Mouse (Mus musculus): ENCODE measurements around the gene Terb2. TPM values are rescaled to one million over a fixed set of nuclear protein-coding genes. Genes with fewer than 3 reads are reported as not detected.
A peak's percentile ranks its signal among the peaks of the same experiment; 100 is the strongest.

Terb2 gene
- polyA plus RNA-seq, 1 experiment from 2014 or later = 0.09 TPM

DNA sequence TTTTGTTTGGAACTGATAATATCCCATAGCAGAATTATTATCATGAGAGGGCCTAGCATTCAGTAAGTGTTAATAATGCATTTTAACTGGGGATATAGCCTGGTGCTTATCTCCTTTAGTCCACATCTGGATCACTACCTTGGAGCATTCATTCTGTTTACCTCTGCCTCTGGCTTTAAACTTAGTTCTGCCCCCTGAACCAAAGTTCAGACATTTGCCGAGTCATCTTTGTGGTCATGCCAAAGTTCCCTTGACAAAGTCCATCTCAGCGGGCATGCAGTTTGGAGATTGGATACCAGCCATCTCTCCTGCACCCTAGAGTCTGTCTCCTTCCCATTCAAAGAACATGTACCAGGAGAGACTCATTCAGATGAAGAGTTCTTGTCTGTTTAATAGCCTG is 49.4 kb downstream of the Terb2 start:
- peak overlapping the region; percentile 56; the same call in 1 of the 2 replicates for H3K4me3 ChIP-seq
- H3K36me3 ChIP-seq = no peaks in the 10 kb centered on the region
- H3K27me3 ChIP-seq = no peaks in the 10 kb centered on the region
- H3K4me2 ChIP-seq = peak overlapping the region; percentile 79
- no peaks in the 10 kb centered on the region for H3K9me3 ChIP-seq
- peaks cover 14% of the 10 kb centered on the region for H3K4me1 ChIP-seq (replicated peaks)
- no peak for ATAC-seq (ENCODE audit: low FRiP score, low read depth)
- H3K9ac ChIP-seq = no peak overlapping the region
- H3K27ac ChIP-seq (replicated peaks) = no peak overlapping the region
- WGBS = 87% methylated on average over 2 of the region's 2 CpGs

DNA sequence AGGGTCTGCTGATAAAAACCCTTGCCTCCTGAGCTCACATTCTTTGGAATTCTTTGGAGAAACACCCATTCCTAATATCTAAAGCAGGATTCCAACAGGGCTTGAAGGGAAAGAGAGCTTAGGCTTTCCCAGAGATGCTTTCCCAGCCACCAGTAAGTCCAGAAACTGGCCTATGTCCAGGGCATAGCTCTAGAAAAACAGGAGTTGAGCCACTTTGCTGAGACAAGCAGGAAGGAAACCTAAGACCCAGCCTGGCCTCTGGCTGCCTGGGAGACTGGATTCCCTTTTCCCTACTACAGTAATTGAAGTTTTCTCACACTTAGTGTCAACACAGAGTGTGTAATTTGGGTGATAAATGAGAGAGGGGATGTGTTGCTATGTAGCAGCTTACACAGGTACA is 50.2 kb downstream of the Terb2 start:
- Histone ChIP-seq H3K4me3 (no peak overlapping the region), H3K4me1 (replicated peaks) (peaks cover 14% of the 10 kb centered on the region), H3K9ac (no peak overlapping the region), H3K9me3 (no peaks in the 10 kb centered on the region), H3K27ac (replicated peaks) (no peak overlapping the region), H3K27me3 (no peaks in the 10 kb centered on the region), H3K4me2 (no peak overlapping the region), H3K36me3 (no peaks in the 10 kb centered on the region)
- no peak for ATAC-seq (ENCODE audit: low FRiP score, low read depth)

DNA sequence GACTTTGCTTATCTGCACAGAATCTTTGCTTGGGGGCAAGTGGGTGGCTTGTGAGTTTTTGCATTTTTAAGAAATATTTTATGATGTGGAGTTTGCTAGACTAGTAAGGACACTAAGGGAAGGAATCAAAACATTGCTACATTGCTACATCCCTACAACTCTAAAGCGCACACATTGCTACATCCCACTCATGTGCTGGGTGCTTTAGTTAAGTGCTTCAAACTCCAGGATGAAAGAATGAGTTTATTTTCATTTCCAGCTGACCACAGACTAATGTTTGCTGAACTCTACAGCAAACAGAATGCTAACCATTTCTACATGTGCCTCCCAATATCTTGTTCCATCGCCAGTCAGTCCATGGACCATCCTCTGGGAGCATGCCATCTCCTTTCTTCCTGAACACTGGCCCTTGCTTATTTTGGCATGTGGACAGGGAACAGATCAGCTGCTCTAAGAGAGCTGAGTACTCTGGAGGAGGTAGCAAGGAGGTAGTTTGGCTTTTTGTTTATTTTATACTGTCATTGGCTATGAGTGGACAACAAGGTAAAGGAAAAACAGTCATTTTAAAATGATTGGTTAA is 51.9 kb downstream of the Terb2 start:
- Histone ChIP-seq H3K9me3 (no peaks in the 10 kb centered on the region), H3K9ac (no peak overlapping the region), H3K4me2 (no peak overlapping the region), H3K27me3 (no peaks in the 10 kb centered on the region), H3K4me3 (no peak overlapping the region), H3K27ac (replicated peaks) (no peak overlapping the region), H3K4me1 (replicated peaks) (peaks cover 14% of the 10 kb centered on the region), H3K36me3 (no peaks in the 10 kb centered on the region)
- no peak for ATAC-seq (ENCODE audit: low FRiP score, low read depth)
- 81% methylated on average over 2 of the region's 2 CpGs for WGBS

DNA sequence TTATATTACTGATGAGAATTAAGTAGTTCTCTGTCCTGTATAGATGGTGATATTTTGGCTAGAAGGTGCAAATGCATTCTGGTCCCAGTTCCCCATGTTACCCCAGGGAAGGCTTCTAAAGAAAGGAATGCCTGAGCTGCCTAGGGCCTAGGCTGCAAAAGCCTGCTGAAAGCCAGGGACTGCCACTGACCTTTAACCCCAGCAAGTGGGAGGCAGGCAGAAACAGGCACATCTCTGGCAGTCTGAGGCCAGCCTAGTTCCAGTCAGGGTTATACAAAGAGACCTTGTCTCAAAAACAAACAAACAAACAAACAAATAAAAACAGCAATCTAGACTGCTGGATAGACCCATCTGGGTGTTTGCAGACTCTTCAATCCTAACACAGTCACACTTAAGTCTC is 54.7 kb downstream of the Terb2 start:
- Histone ChIP-seq H3K36me3 (no peaks in the 10 kb centered on the region), H3K9ac (no peak overlapping the region), H3K4me3 (no peak overlapping the region), H3K4me1 (replicated peaks) (0 out of 2 replicates have a peak, but pooled peaks cover 3% of the 10 kb centered on the region), H3K9me3 (no peaks in the 10 kb centered on the region), H3K4me2 (no peak overlapping the region), H3K27me3 (no peaks in the 10 kb centered on the region), H3K27ac (replicated peaks) (no peak overlapping the region)
- no peak for ATAC-seq (ENCODE audit: low FRiP score, low read depth)

DNA sequence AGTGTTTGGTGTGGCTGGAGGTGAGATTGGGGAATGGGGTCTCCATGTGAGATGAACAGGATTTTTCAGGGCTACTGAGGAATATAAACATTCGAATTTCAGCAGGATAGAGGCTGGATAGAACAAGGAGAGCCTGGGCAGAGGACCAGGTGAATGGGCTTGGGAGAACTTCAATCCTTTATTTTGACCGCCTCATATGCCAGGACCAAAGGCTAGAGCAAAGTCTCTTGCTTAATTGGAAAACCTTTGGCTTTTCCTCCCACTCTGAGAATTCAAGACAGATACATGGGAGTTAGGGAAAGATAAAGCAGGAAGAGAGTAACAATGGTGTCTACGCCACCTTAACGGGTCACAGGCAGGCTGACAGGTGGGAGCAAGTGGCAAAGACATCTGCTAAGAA is 55.2 kb downstream of the Terb2 start:
- H3K9ac ChIP-seq = no peak overlapping the region
- 0 out of 2 replicates have a peak, but pooled peaks cover 3% of the 10 kb centered on the region for H3K4me1 ChIP-seq (replicated peaks)
- H3K27ac ChIP-seq (replicated peaks) = no peak overlapping the region
- no peak overlapping the region for H3K4me2 ChIP-seq
- H3K27me3 ChIP-seq = no peaks in the 10 kb centered on the region
- H3K36me3 ChIP-seq = no peaks in the 10 kb centered on the region
- no peak overlapping the region for H3K4me3 ChIP-seq
- H3K9me3 ChIP-seq = no peaks in the 10 kb centered on the region
- no peak for ATAC-seq (ENCODE audit: low FRiP score, low read depth)
- 92% methylated on average over 4 of the region's 4 CpGs for WGBS

DNA sequence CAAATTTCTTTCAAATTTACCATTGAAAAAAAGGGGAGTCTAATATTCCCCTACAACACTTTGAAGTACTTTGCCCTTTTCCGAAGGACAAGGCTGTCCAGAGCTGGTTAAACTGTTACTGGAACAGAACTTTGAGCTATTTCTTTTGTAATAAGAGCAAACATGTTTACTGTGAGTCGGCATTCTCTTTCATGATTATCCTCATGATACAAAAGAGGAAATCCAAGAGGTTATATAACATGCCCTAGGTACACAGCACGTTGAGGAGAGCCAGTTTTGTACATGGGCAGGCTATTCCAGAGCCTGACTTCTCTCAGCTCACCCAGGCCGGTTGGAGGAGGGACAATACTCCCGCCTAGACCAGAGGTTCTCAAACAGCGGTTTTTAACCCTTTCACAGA is 55.9 kb downstream of the Terb2 start:
- Histone ChIP-seq H3K36me3 (no peaks in the 10 kb centered on the region), H3K4me1 (replicated peaks) (0 out of 2 replicates have a peak, but pooled peaks cover 3% of the 10 kb centered on the region), H3K4me2 (no peak overlapping the region), H3K27ac (replicated peaks) (no peak overlapping the region), H3K27me3 (no peaks in the 10 kb centered on the region), H3K9me3 (no peaks in the 10 kb centered on the region), H3K4me3 (no peak overlapping the region), H3K9ac (no peak overlapping the region)
- 78% methylated on average over 6 of the region's 6 CpGs for WGBS
- ATAC-seq (ENCODE audit: low FRiP score, low read depth) = no peak

DNA sequence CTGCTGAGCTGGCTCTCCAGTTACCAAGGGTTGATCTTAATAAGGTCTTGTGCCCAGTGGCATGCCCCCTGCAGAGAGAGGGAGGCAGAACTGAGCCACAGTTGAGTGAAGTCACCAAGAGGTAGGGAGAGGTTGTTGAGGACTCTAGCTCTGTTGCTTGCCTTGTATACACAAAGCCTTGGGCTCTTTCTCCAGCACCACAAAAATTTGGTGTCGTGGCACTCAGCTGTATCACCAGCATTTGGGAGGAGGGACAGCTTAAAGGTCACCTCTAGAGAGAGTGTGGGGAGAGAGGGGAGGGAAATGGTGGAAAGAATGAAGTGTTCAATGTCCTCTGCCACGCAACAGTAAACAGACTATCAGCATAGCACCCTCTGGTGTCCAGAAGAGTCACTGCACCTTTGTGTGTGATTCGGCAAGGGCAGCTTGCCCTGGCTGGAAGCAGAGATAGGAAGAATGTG is 57.6 kb downstream of the Terb2 start:
- no peak overlapping the region for H3K4me3 ChIP-seq
- no peak overlapping the region for H3K27ac ChIP-seq (replicated peaks)
- WGBS = 7% methylated on average over 3 of the region's 3 CpGs
- H3K9me3 ChIP-seq = no peaks in the 10 kb centered on the region
- no peaks in the 10 kb centered on the region for H3K4me1 ChIP-seq (replicated peaks)
- peak; percentile 66; the same call in 1 of the 2 replicates for ATAC-seq (ENCODE audit: low FRiP score, low read depth)
- H3K4me2 ChIP-seq = no peak overlapping the region
- no peaks in the 10 kb centered on the region for H3K36me3 ChIP-seq
- no peaks in the 10 kb centered on the region for H3K27me3 ChIP-seq
- H3K9ac ChIP-seq = no peak overlapping the region

DNA sequence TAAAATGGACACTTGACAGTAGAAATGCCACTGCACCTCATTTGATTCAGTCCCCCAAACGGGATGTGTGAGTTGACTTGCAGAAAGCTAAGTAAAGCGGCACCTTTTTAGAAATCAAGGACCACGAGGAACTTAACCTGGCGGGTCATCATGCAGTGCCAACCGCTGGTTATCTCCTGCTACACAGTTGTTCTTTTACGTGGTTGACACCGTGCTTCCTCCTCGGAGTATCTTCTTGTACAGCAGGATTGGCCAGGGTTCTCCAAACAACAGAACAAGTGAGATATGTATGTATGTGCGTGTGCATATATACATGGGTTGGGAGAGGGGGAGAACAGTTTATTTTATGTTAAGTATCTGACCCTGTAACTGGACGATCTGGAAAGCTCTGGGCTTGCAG is 61.7 kb downstream of the Terb2 start:
- ATAC-seq (ENCODE audit: low FRiP score, low read depth) = no peak
- no peak overlapping the region for H3K4me3 ChIP-seq
- H3K4me1 ChIP-seq (replicated peaks) = no peaks in the 10 kb centered on the region
- no peak overlapping the region for H3K4me2 ChIP-seq
- H3K27ac ChIP-seq (replicated peaks) = no peak overlapping the region
- no peak overlapping the region for H3K9ac ChIP-seq
- no peaks in the 10 kb centered on the region for H3K27me3 ChIP-seq
- no peaks in the 10 kb centered on the region for H3K36me3 ChIP-seq
- no peaks in the 10 kb centered on the region for H3K9me3 ChIP-seq
- WGBS = 92% methylated on average over 10 of the region's 10 CpGs

DNA sequence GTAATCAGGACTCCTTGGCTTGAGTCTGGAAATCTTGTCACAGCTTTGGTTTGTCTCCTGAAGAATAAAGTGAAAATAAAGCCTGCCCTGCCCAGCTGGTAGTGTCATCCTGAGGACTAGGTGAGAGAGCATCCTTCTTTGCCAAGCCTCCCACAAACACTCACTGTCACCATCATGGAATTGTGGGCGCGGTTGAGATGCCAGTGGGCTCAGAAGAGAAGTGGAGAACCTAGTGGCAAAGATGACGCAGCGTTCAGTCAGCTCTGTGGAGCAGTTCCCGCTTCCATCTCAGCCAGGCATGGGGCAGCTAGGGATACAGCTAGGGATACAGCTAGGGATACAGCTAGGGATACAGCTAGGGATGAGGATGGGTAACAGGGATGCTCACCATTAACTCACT is 69.9 kb downstream of the Terb2 start:
- no peak overlapping the region for H3K4me2 ChIP-seq
- no peak overlapping the region for H3K27ac ChIP-seq (replicated peaks)
- H3K4me3 ChIP-seq = no peak overlapping the region
- no peaks in the 10 kb centered on the region for H3K27me3 ChIP-seq
- H3K4me1 ChIP-seq (replicated peaks) = no peaks in the 10 kb centered on the region
- 92% methylated on average over 5 of the region's 5 CpGs for WGBS
- ATAC-seq (ENCODE audit: low FRiP score, low read depth) = no peak
- no peak overlapping the region for H3K9ac ChIP-seq
- no peaks in the 10 kb centered on the region for H3K36me3 ChIP-seq
- H3K9me3 ChIP-seq = no peaks in the 10 kb centered on the region

Other genes starting within 250 kb of the Terb2 start
- gene Ctdspl2, start 230.3 kb upstream of the Terb2 start, polyA plus RNA-seq (2015; fragmentation: Nextera tagmentation; extraction: Ambion mirVana) = 29.3 and 34.9 TPM in 2 replicates
- gene Mageb3, start 230.2 kb upstream of the Terb2 start, polyA plus RNA-seq (2015; fragmentation: Nextera tagmentation; extraction: Ambion mirVana) = 0.30 and 0.56 TPM in 2 replicates
- 10.7 and 11.8 TPM in 2 replicates for gene Eif3j1, start 157.7 kb upstream of the Terb2 start, polyA plus RNA-seq (2015; fragmentation: Nextera tagmentation; extraction: Ambion mirVana)
- gene Spg11, start 67.9 kb upstream of the Terb2 start, polyA plus RNA-seq (2015; fragmentation: Nextera tagmentation; extraction: Ambion mirVana) = 6.8 and 8.2 TPM in 2 replicates
- 108 and 143 TPM in 2 replicates for gene B2m, start 38.6 kb upstream of the Terb2 start, polyA plus RNA-seq (2015; fragmentation: Nextera tagmentation; extraction: Ambion mirVana)
- gene Trim69, start 25.6 kb upstream of the Terb2 start, polyA plus RNA-seq (2015; fragmentation: Nextera tagmentation; extraction: Ambion mirVana) = not detected in 2 replicates
- gene Patl2, start 83 bp upstream of the Terb2 start, polyA plus RNA-seq (2015; fragmentation: Nextera tagmentation; extraction: Ambion mirVana) = 0.07 TPM in 1 of 2 replicates, not detected in the other
- 22.7 and 23.7 TPM in 2 replicates for gene Sord, start 48.5 kb downstream of the Terb2 start, polyA plus RNA-seq (2015; fragmentation: Nextera tagmentation; extraction: Ambion mirVana)
- gene Duox2, start 112.2 kb downstream of the Terb2 start, polyA plus RNA-seq (2015; fragmentation: Nextera tagmentation; extraction: Ambion mirVana) = not detected in 2 replicates
- 0.12 and 0.26 TPM in 2 replicates for gene Duoxa2, start 112.6 kb downstream of the Terb2 start, polyA plus RNA-seq (2015; fragmentation: Nextera tagmentation; extraction: Ambion mirVana)
- gene Duoxa1, start 127.5 kb downstream of the Terb2 start, polyA plus RNA-seq (2015; fragmentation: Nextera tagmentation; extraction: Ambion mirVana) = 0.23 and 0.52 TPM in 2 replicates
- gene Duox1, start 129.4 kb downstream of the Terb2 start, polyA plus RNA-seq (2015; fragmentation: Nextera tagmentation; extraction: Ambion mirVana) = 0.14 and 0.16 TPM in 2 replicates
- gene Shf, start 182.9 kb downstream of the Terb2 start, polyA plus RNA-seq (2015; fragmentation: Nextera tagmentation; extraction: Ambion mirVana) = 11.1 and 12.6 TPM in 2 replicates
- gene Slc28a2, start 240.2 kb downstream of the Terb2 start, polyA plus RNA-seq (2015; fragmentation: Nextera tagmentation; extraction: Ambion mirVana) = 0.14 TPM in 1 of 2 replicates, not detected in the other